In the genomic region with DNA sequence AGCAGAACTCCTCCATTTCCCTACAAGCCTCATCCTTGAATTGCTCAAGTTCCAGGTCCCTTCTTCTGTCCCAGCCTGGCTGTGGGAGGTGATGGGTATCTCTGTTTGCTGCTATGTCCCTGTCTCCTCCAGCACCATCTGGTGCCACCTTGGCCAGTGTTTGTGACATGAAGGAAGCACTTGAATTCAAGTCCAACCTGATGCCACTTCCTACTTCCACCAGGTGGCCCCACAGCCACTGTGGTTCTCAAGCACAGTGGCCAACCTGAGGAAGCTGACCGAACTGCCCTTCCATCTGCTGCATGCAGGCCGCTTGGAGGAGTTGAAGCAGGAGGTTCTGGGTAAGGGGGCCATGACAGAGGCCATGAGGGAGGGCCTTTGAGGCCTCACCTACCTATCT, we compare ENCODE assay signal across 16 mouse cellular contexts. TPM values are rescaled to one million over a fixed set of nuclear protein-coding genes. Genes with fewer than 3 reads are reported as not detected.
A peak's percentile ranks its signal among the peaks of the same experiment; 100 is the strongest.
DNase-seq lines count a peak whose midpoint lies in the region; ATAC-seq and TF ChIP-seq lines count a peak whose summit lies in the region.
"Had no signal": no experiment of that assay in that cellular context is flagged by ENCODE, and none has a peak within 500 bp of the region (broad histone marks: within the 10 kb centered on the region; RNA-seq: fewer than 3 reads in every experiment).

No protein-coding gene starts in this region.

- H3K27ac ChIP-seq in thymus, adult 2 months (ENCODE audit: control insufficient read depth, insufficient read depth, low read length): peak overlapping the region; percentile 8
- H3K27ac ChIP-seq in midbrain, embryonic 16.5 days (ENCODE audit: low read length): no peak overlapping the region
- H3K27ac ChIP-seq: embryonic facial prominence, embryonic 12.5 days; kidney, postnatal 0 days; liver, embryonic 13.5 days; neural tube, embryonic 13.5 days had no signal

- no peaks in the 10 kb centered on the region for H3K36me3 ChIP-seq in thymus, adult 2 months (ENCODE audit: control insufficient read depth, insufficient read depth, low read length)
- H3K36me3 ChIP-seq in midbrain, embryonic 16.5 days (ENCODE audit: control insufficient read depth, insufficient read depth, low read length): no peaks in the 10 kb centered on the region
- H3K36me3 ChIP-seq: embryonic facial prominence, embryonic 12.5 days; heart, embryonic 12.5 days; liver, embryonic 13.5 days; neural tube, embryonic 13.5 days had no signal

- DNase-seq in cerebellum, adult 11-12 months: peak; percentile 9
- no peak for DNase-seq in cerebellum, postnatal 36 days
- DNase-seq in kidney, postnatal 10 days: peak; percentile 12
- DNase-seq in kidney, adult 8-10 months: no peak
- no peak for DNase-seq in thymus, adult 2 months
- no peak for DNase-seq in thymus, adult 18-20 months
- DNase-seq in ovary, postnatal 36 days (ENCODE audit: low spot score): no peak
- DNase-seq: adrenal gland, adult 2 months; gastrocnemius, postnatal 14 days; liver, embryonic 13.5 days; lung, postnatal 4 days had no signal

- peak; percentile 55; the same call in 1 of the 2 replicates for TF ChIP-seq CTCF in thymus, adult 2 months (IDR thresholded peaks at IDR 0.05; ENCODE audit: borderline replicate concordance, control insufficient read depth, extremely low read depth, insufficient read depth, low read length, poor library complexity)

- no peak overlapping the region for H3K4me2 ChIP-seq in midbrain, embryonic 16.5 days (ENCODE audit: low read length)
- H3K4me2 ChIP-seq: embryonic facial prominence, embryonic 12.5 days; heart, embryonic 12.5 days; liver, embryonic 13.5 days; neural tube, embryonic 13.5 days had no signal

- H3K9me3 ChIP-seq in midbrain, embryonic 16.5 days (replicated peaks; ENCODE audit: control insufficient read depth, low read length, poor library complexity, severe bottlenecking): no peaks in the 10 kb centered on the region
- H3K9me3 ChIP-seq: embryonic facial prominence, embryonic 12.5 days; heart, embryonic 12.5 days; liver, embryonic 13.5 days; neural tube, embryonic 13.5 days had no signal

- no peak for TF ChIP-seq POLR2A in thymus, adult 2 months (IDR thresholded peaks at IDR 0.05; ENCODE audit: control insufficient read depth, extremely low read depth, insufficient read depth, low read length, poor library complexity)

- no peak overlapping the region for H3K4me3 ChIP-seq in thymus, adult 2 months (ENCODE audit: control insufficient read depth, insufficient read depth, low read length)
- H3K4me3 ChIP-seq in midbrain, embryonic 16.5 days (ENCODE audit: low read depth, low read length): no peak overlapping the region
- H3K4me3 ChIP-seq: embryonic facial prominence, embryonic 12.5 days; heart, embryonic 12.5 days; liver, embryonic 13.5 days; neural tube, embryonic 13.5 days had no signal

- no peak for ATAC-seq in midbrain, embryonic 16.5 days

- H3K4me1 ChIP-seq in thymus, adult 2 months (replicated peaks; ENCODE audit: control insufficient read depth, insufficient read depth, low read length): peaks cover 34% of the 10 kb centered on the region
- no peaks in the 10 kb centered on the region for H3K4me1 ChIP-seq in midbrain, embryonic 16.5 days (ENCODE audit: control insufficient read depth, insufficient read depth, low read length)
- H3K4me1 ChIP-seq: embryonic facial prominence, embryonic 12.5 days; heart, embryonic 12.5 days; liver, embryonic 13.5 days; neural tube, embryonic 13.5 days had no signal

- WGBS in thymus, adult 2 months: 96% methylated on average over 2 of the region's 2 CpGs
- 93% methylated on average over 2 of the region's 2 CpGs for WGBS in midbrain, embryonic 16.5 days

- no peak overlapping the region for H3K9ac ChIP-seq in midbrain, embryonic 16.5 days (ENCODE audit: low read depth, low read length)
- H3K9ac ChIP-seq: embryonic facial prominence, embryonic 12.5 days; heart, embryonic 12.5 days; liver, embryonic 13.5 days; neural tube, embryonic 13.5 days had no signal

- H3K27me3 ChIP-seq in thymus, adult 2 months (ENCODE audit: control insufficient read depth, insufficient read depth, low read length): no peaks in the 10 kb centered on the region
- H3K27me3 ChIP-seq in midbrain, embryonic 16.5 days (ENCODE audit: control insufficient read depth, insufficient read depth, low read depth, low read length): no peaks in the 10 kb centered on the region
- H3K27me3 ChIP-seq: embryonic facial prominence, embryonic 12.5 days; heart, embryonic 12.5 days; liver, embryonic 13.5 days; neural tube, embryonic 13.5 days had no signal

RNA-seq across cellular contexts. Expression of gene Nwd1, which starts 27.7 kb away (rescaled TPM):
- 25.2 and 30.3 TPM in 2 replicates for polyA plus RNA-seq in thymus, adult 2 months (2012; rRNA removed)
- polyA plus RNA-seq in midbrain, embryonic 16.5 days (2015; fragmentation: Nextera tagmentation; extraction: Ambion mirVana): 1.4 and 2.5 TPM in 2 replicates
- polyA plus RNA-seq: kidney, postnatal 0 days; liver, embryonic 13.5 days had no signal

RNA-seq across cellular contexts. Expression of gene Sin3b, which starts 48.9 kb away (rescaled TPM):
- polyA plus RNA-seq in thymus, adult 2 months (2012; rRNA removed): 394 and 423 TPM in 2 replicates
- 173 and 175 TPM in 2 replicates for polyA plus RNA-seq in midbrain, embryonic 16.5 days (2015; fragmentation: Nextera tagmentation; extraction: Ambion mirVana)

Comparison
In these comparisons a context has a peak if more than half of its experiments do, and no peak if none do; other contexts are left out.
1. DNase-seq: peak in cerebellum, adult 11-12 months (single experiment) and kidney, postnatal 10 days (single experiment); none in cerebellum, postnatal 36 days (0 of 2), kidney, adult 8-10 months (0 of 2), thymus, adult 2 months (single experiment), thymus, adult 18-20 months (0 of 2) and ovary, postnatal 36 days (single experiment).